Mouse (Mus musculus) MEL-GATA-1-ER (cell line): ENCODE data around the gene Trappc12.

Experiments
- DNase-seq: peaks from one replicate; pipeline ENCODE4 v3.0.0-alpha.2; 2012; ENCODE audit warnings: low read depth; ENCODE audit errors: extremely low read depth

The Trappc12 gene

DNA sequence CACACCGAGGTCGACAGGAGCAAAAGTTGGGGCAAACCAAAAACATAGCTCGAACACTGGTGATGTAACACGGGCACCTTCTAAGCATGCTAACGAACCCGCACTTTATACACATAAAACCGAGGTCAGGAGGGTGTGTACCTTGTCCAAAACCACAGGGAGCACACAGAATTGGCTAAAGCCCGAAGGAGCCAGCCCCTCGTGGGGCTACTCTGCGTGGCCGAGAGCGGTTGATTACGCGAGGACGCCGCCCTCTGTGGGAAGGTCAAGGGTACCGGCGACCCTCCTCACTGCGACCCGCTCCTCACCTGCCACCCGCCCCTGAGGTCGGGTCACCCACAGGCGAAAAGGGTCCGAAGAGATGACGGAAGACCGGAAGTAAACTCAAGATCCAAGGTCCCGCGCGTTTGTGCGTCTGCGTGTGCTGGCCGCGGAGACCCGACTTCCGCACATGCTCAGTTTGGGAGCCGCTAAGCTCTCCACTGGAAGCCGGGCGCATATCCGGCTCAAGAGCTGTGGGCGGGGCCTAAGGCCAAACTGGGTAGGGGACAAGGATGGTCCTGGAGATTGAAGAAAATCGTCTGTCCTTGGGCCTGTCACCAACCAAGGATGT lies at the start of gene Trappc12:
TSS of gene Trappc12 (minus strand) at position 452 of the 613 bp plus-strand sequence.
- DNase-seq, result peak; percentile 83

GRCm38 (mm10) chr12:28799798-28800411 lies 49.6 kb upstream of the Trappc12 start:
- no peak for DNase-seq

GRCm38 (mm10) chr12:28796881-28797420 lies 46.7 kb upstream of the Trappc12 start:
- no peak for DNase-seq

DNA sequence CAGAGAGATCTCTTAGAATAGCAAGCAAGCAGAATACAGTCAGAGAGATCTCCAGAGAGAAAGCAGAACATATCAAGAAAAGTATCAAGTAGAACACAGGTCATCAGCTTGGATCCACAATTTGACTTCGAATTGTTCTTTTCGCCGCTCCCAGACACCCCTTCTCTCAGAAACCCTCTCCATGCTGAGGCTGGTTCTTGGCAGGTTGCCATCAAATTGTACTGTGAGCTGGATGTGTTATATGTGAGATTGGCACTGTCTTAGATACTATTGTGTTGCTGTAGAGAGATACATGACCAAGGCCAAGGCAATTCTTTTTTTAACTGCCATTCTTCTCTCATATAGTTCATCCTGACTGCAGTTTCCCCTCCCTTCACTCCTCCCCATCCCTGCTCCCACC lies 44.8 kb upstream of the Trappc12 start:
- no peak for DNase-seq

DNA sequence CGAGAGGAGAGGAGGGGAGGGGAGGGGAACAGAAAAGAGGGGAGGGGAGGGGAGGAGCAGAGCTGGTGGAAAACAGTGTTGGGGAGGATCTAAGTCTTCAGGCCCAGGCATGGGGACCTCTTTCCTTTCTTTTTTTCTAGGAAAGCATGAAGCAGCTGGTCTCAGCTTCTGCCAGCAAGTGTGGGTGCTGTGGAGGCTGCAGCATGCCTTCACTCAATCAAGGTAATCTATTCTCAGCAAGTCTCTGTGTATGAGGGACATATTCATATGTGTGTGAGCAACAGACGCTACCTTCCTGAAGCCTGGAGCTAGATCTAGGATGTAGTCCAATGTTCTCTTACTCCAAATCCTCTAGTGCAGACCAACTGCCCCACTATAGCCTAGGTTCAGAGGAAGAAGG lies 43.4 kb upstream of the Trappc12 start:
- DNase-seq, result no peak

DNA sequence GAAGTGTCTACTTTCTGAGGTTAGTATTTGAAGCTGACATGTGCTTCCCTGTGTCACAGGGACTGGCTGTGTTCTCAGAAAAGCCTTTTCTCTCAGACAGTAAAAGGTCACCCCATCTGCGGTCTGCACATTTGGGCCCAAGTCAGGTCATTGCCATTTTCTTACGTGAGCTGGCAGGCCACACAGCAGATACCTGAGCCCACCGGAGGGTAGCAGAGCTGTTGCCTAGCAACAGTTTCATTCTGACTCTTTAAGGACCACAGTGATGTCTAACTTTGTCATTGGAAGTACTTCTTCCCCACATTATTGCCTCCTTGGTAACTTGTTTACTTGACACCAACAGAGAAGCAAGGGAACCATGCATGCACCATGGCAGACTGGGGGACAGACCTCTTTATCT lies 42.3 kb upstream of the Trappc12 start:
- DNase-seq, result no peak

- DNase-seq, result no peak
Observed at GRCm38 (mm10) chr12:28786310-28786709, 36.0 kb upstream of the Trappc12 start.

- no peak for DNase-seq
Observed at GRCm38 (mm10) chr12:28785299-28785698, 35.0 kb upstream of the Trappc12 start.

- no peak for DNase-seq
Observed at GRCm38 (mm10) chr12:28784864-28785263, 34.6 kb upstream of the Trappc12 start.

DNA sequence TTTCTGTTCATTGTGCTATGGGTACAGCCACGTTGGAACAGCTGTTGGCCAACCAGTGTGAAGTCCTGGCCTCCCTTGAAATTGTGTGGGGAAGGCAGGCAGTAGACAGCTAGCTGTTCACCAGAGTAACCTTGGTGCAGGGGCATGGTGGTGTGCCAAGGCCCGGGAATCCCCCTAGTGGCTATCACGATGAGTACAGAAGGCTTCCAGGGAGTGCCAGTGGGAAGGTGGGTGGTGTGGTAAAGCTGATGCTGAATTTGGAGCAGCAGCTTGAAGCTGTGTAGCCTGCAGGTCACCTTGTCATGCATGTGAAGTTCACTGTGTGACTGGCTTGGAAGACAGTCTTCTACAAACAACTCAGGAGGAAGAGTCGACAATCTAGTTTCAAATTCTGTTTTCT lies 34.1 kb upstream of the Trappc12 start:
- DNase-seq, result no peak

- no peak for DNase-seq
Observed at GRCm38 (mm10) chr12:28782637-28783036, 32.4 kb upstream of the Trappc12 start.

GRCm38 (mm10) chr12:28780180-28780579 lies 29.9 kb upstream of the Trappc12 start:
- no peak for DNase-seq

- no peak for DNase-seq
Observed at GRCm38 (mm10) chr12:28775627-28776026, 25.4 kb upstream of the Trappc12 start.

GRCm38 (mm10) chr12:28775120-28775519 lies 24.8 kb upstream of the Trappc12 start:
- DNase-seq, result no peak

GRCm38 (mm10) chr12:28773815-28774214 lies 23.5 kb upstream of the Trappc12 start:
- DNase-seq, result no peak

DNA sequence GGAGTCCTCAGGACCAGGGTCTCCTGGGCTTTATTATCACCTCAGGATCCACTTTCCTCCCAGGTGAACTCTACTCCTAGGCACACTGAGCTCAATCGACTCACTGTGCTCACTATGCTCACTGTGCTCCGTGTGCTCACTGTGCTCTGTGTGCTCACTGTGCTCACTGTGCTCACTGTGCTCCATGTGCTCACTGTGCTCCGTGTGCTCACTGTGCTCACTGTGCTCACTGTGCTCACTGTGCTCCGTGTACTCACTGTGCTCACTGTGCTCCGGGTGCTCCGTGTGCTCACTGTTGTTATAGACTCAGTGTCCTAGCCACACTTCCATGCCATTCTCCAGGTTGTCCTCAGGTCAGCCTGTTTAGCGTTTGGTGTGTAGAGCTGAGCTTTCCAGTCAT lies 19.7 kb upstream of the Trappc12 start:
- DNase-seq, result no peak

DNA sequence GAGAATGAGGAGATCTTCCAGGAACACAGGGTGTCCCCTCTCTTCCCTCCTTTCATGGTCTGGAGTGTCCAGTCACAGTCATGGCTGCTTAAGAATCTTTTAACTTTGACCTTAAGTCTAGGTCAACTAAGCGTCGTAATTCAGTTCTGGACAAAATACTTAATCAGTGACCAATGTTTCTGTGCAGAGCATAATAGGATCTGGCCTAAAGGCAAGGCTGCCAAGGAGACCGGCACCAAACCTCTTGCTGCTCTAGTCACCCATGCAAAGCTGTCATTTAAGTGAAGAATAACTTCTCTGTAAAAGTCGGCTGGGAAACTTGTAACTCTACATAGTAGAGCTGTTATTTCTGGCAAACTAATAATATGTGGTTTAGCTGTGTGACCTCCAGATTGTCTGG lies 5.7 kb upstream of the Trappc12 start:
- no peak for DNase-seq

- DNase-seq, result peak; percentile 94
Observed at GRCm38 (mm10) chr12:28751508-28752263, 1.4 kb upstream of the Trappc12 start, which contains the start of gene Eipr1. Eipr1 (plus strand) TSS chr12:28751803.

DNA sequence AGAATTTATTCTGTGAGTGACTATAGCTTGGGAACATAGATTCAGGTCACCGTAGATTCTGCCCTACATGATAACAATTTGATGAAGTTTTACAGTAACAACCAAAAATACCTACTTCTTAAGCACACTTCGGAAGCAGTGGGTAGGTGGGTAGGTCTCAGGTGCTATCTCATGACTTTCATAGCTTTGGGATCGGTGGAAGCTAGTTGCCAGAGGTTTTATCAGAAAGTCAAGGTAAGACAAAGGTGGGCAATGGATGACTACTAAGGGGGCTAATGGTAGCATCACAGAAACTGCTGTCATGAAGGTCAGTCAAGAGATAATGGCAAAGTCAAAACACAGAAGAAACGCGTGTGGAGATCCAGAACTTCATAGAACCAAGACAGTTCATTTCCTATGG lies 604 bp upstream of the Trappc12 start:
- DNase-seq, result no peak

DNA sequence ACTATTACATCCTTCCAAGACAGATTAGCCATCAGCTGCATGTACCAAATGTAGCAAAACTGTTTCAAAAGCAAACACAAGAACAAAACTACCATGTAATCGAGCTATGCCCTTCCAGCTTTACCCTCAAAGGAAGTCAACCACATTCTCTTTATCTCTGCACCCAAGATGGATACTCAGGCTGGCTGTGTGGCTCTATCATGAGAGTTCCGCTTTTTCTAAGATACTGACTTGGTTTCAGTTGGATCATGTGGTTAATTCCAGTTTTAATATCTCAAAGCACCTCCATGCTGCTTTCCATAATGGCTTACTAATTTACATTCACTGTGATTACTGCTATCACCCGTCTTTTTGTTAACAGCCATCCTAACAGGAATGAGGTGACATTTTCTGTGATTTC lies 6.9 kb downstream of the Trappc12 start:
- peak; percentile 93 for DNase-seq

DNA sequence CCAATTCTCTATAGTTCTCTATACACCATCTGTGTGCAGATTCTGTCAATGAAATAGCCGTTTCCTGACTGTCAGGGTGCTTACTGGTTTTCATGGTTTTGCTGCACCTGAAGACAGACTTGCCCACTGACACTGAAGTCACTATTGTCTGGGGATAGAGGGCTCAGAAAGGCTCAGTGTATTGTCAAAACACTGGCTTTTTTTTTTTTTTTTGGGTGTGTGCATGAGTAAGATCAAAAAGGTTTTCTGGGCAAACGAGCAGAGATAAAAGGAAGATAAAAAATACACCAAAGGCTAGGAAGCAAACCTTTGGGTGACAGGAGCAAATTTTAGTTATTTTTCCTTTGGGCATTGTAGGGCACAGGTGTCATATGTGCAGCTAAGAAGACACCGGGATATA lies 15.0 kb downstream of the Trappc12 start:
- no peak for DNase-seq

GRCm38 (mm10) chr12:28734271-28734670 lies 16.0 kb downstream of the Trappc12 start:
- no peak for DNase-seq
